Mouse (Mus musculus): ENCODE data around the gene Gfm2. TPM values are rescaled to one million over a fixed set of nuclear protein-coding genes. Genes with fewer than 3 reads are reported as not detected.

Gfm2 gene
- total and polyA plus RNA-seq, 2 experiments from 2014 or later = 21.4 to 23.3 TPM

GRCm38 (mm10) chr13:97197932-97198562, 60.3 kb downstream of the Gfm2 start, which contains the start of gene Hexb:
Hexb (minus strand) TSS chr13:97198357.
- no peaks in the 10 kb centered on the region; the same call in 1 of the 2 replicates for H3K4me1 ChIP-seq (ENCODE audit: insufficient read depth, low read length)
- peak within 1 kb of the TSS; percentile 60 for H3K4me3 ChIP-seq (ENCODE audit: low read length)
- peak within 1 kb of the TSS; percentile 71 for H3K4me2 ChIP-seq (ENCODE audit: low read depth, low read length)
- peak within 1 kb of the TSS; percentile 52 for H3K9ac ChIP-seq (replicated peaks; ENCODE audit: low read length)
- DNase-seq (ENCODE audit: low spot score) (peak; percentile 86), ATAC-seq (peak; percentile 91)
- no peaks in the 10 kb centered on the region for H3K9me3 ChIP-seq (ENCODE audit: low read length)
- H3K27ac ChIP-seq = peak within 1 kb of the TSS; percentile 32; the same call in 1 of the 2 replicates
- no peaks in the 10 kb centered on the region for H3K36me3 ChIP-seq (ENCODE audit: insufficient read depth, low read length)
- TF ChIP-seq CTCF (IDR thresholded peaks at IDR 0.05; ENCODE audit: low read depth) = peak; percentile 50
- H3K27me3 ChIP-seq (ENCODE audit: insufficient read depth, low read length) = no peaks in the 10 kb centered on the region
- under 1% methylated on average over 45 of the region's 45 CpGs for WGBS

GRCm38 (mm10) chr13:97199123-97199522, 61.4 kb downstream of the Gfm2 start:
- 84% methylated on average over 2 of the region's 2 CpGs for WGBS
- Histone ChIP-seq H3K9me3 (ENCODE audit: low read length) (no peaks in the 10 kb centered on the region), H3K27me3 (ENCODE audit: insufficient read depth, low read length) (no peaks in the 10 kb centered on the region), H3K36me3 (ENCODE audit: insufficient read depth, low read length) (no peaks in the 10 kb centered on the region), H3K4me1 (ENCODE audit: insufficient read depth, low read length) (no peaks in the 10 kb centered on the region; the same call in 1 of the 2 replicates), H3K9ac (replicated peaks; ENCODE audit: low read length) (no peak overlapping the region), H3K27ac (no peak overlapping the region), H3K4me2 (ENCODE audit: low read depth, low read length) (no peak overlapping the region), H3K4me3 (ENCODE audit: low read length) (no peak overlapping the region)
- TF ChIP-seq CTCF (IDR thresholded peaks at IDR 0.05; ENCODE audit: low read depth) = no peak
- DNase-seq (ENCODE audit: low spot score) (no peak), ATAC-seq (no peak)

GRCm38 (mm10) chr13:97201076-97201475, 63.3 kb downstream of the Gfm2 start:
- Histone ChIP-seq H3K27ac (no peak overlapping the region), H3K4me3 (ENCODE audit: low read length) (no peak overlapping the region), H3K4me2 (ENCODE audit: low read depth, low read length) (no peak overlapping the region), H3K27me3 (ENCODE audit: insufficient read depth, low read length) (no peaks in the 10 kb centered on the region), H3K4me1 (ENCODE audit: insufficient read depth, low read length) (no peaks in the 10 kb centered on the region; the same call in 1 of the 2 replicates), H3K9me3 (ENCODE audit: low read length) (no peaks in the 10 kb centered on the region), H3K36me3 (ENCODE audit: insufficient read depth, low read length) (no peaks in the 10 kb centered on the region), H3K9ac (replicated peaks; ENCODE audit: low read length) (no peak overlapping the region)
- ATAC-seq (no peak), DNase-seq (ENCODE audit: low spot score) (no peak)
- TF ChIP-seq CTCF (IDR thresholded peaks at IDR 0.05; ENCODE audit: low read depth) = no peak
- WGBS = 73% methylated on average over 7 of the region's 7 CpGs

GRCm38 (mm10) chr13:97201896-97202295, 64.2 kb downstream of the Gfm2 start:
- H3K4me3 ChIP-seq (ENCODE audit: low read length) = no peak overlapping the region
- DNase-seq (ENCODE audit: low spot score) (no peak), ATAC-seq (no peak)
- H3K4me2 ChIP-seq (ENCODE audit: low read depth, low read length) = no peak overlapping the region
- H3K36me3 ChIP-seq (ENCODE audit: insufficient read depth, low read length) = no peaks in the 10 kb centered on the region
- H3K27me3 ChIP-seq (ENCODE audit: insufficient read depth, low read length) = no peaks in the 10 kb centered on the region
- no peak overlapping the region for H3K27ac ChIP-seq
- no peak overlapping the region for H3K9ac ChIP-seq (replicated peaks; ENCODE audit: low read length)
- H3K4me1 ChIP-seq (ENCODE audit: insufficient read depth, low read length) = no peaks in the 10 kb centered on the region
- 84% methylated on average over 4 of the region's 4 CpGs for WGBS
- no peak for TF ChIP-seq CTCF (IDR thresholded peaks at IDR 0.05; ENCODE audit: low read depth)
- no peaks in the 10 kb centered on the region for H3K9me3 ChIP-seq (ENCODE audit: low read length)

- Histone ChIP-seq H3K4me1 (ENCODE audit: insufficient read depth, low read length) (no peaks in the 10 kb centered on the region), H3K27ac (peak overlapping the region; percentile 48; the same call in 1 of the 2 replicates), H3K36me3 (ENCODE audit: insufficient read depth, low read length) (no peaks in the 10 kb centered on the region), H3K4me3 (ENCODE audit: low read length) (peak overlapping the region; percentile 31), H3K27me3 (ENCODE audit: insufficient read depth, low read length) (no peaks in the 10 kb centered on the region), H3K9ac (replicated peaks; ENCODE audit: low read length) (peak overlapping the region; percentile 40; the same call in 1 of the 2 replicates), H3K4me2 (ENCODE audit: low read depth, low read length) (peak overlapping the region; percentile 77), H3K9me3 (ENCODE audit: low read length) (no peaks in the 10 kb centered on the region)
- peak; percentile 76 for TF ChIP-seq CTCF (IDR thresholded peaks at IDR 0.05; ENCODE audit: low read depth)
- WGBS = 15% methylated on average over 18 of the region's 18 CpGs
- DNase-seq (ENCODE audit: low spot score) = peak; percentile 84
- ATAC-seq = peak; percentile 85
Observed at GRCm38 (mm10) chr13:97205052-97205701, 67.4 kb downstream of the Gfm2 start.

GRCm38 (mm10) chr13:97206046-97206445, 68.3 kb downstream of the Gfm2 start:
- Histone ChIP-seq H3K9me3 (ENCODE audit: low read length) (no peaks in the 10 kb centered on the region), H3K27me3 (ENCODE audit: insufficient read depth, low read length) (no peaks in the 10 kb centered on the region), H3K4me1 (ENCODE audit: insufficient read depth, low read length) (no peaks in the 10 kb centered on the region), H3K9ac (replicated peaks; ENCODE audit: low read length) (no peak overlapping the region), H3K4me2 (ENCODE audit: low read depth, low read length) (no peak overlapping the region), H3K27ac (no peak overlapping the region), H3K36me3 (ENCODE audit: insufficient read depth, low read length) (no peaks in the 10 kb centered on the region), H3K4me3 (ENCODE audit: low read length) (no peak overlapping the region)
- DNase-seq (ENCODE audit: low spot score) = no peak
- no peak for ATAC-seq
- 82% methylated on average over 2 of the region's 2 CpGs for WGBS
- no peak for TF ChIP-seq CTCF (IDR thresholded peaks at IDR 0.05; ENCODE audit: low read depth)

Data from hindbrain, postnatal 0 days (tissue).